Mouse (Mus musculus) cerebellum, adult 9-10 months (tissue): ENCODE results near the gene Grin3b.

Experiments used
- DNase-seq: peaks from one replicate; pipeline ENCODE4 v3.0.0; 2022

Gene Grin3b

DNA sequence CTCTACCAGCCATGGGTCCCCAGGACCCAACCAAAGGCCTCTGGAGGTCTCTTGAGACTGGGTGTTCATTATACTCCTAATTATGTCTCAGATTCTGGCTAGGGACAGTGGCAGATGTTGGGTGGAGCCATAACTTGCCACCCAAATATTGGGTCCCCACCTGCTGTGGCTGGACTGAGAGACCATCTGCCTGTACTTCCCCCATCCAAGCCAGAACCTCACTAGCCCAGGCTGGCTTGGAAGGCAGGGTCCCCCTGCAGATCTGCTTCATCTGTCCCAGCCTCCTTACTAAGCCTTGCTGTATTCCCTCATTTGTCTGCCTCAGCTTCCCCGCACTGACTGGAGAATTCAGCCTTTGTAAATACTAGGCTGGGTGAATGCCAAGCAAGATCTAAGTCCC is 2.3 kb upstream of the Grin3b start:
- no peak for DNase-seq

DNA sequence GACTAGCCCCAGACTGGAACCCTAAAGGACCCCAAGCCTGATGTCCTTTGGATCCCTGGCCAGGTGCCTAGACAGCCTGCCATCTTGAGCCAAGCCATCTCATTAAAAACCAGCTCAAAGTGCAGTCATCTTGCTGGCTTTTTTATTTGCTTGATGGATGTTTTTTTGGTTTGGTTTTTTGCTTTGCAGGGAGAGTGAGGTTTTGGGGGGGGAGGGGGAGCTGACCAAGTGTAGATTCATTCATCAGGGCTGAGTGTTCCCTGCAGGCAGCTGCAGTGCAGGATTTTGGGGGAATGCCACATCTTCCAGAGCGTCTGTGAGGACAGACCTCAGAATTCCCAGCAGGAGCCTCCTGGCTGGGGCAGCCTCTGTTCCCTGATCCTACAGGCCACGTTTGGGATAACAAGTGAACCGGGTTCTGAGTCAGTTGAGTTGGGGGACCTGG is 1.4 kb upstream of the Grin3b start:
- DNase-seq, result no peak

DNA sequence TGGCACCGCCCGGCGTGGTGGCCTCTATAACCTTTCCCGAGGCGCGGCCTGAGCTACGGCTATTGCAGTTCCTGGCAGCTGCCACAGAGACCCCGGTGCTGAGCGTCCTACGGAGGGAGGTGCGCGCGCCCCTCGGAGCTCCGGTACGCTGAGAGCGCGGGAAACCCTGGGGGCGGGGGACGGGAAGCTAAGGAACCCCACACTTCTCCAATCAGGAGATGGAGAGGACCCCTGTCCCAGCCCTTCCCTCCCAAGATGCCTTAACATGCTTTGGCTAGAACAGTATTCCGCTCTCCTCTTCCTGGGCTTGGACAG is 625 bp downstream of the Grin3b start:
- no peak for DNase-seq

DNA sequence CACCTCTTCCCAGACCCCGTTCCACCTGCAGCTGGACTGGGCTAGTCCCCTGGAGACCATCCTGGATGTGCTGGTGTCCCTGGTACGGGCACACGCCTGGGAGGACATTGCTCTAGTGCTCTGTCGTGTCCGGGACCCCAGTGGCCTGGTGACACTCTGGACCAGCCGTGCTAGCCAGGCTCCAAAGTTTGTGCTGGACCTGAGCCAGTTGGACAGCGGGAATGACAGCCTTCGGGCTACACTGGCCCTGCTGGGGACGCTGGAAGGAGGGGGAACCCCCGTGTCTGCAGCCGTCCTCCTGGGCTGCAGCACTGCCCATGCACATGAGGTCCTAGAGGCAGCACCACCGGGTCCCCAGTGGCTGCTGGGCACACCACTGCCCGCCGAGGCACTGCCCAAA is 2.3 kb downstream of the Grin3b start:
- DNase-seq, result no peak

DNA sequence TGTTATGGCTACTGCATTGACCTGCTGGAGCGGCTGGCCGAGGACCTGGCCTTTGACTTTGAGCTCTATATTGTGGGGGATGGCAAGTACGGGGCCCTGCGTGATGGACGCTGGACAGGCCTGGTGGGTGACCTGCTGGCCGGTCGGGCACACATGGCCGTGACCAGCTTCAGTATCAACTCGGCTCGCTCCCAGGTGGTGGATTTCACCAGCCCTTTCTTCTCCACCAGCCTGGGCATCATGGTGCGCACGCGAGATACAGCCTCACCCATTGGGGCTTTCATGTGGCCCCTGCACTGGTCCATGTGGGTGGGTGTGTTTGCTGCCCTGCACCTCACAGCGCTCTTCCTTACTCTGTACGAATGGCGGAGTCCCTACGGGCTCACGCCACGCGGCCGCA is 3.6 kb downstream of the Grin3b start:
- no peak for DNase-seq

DNA sequence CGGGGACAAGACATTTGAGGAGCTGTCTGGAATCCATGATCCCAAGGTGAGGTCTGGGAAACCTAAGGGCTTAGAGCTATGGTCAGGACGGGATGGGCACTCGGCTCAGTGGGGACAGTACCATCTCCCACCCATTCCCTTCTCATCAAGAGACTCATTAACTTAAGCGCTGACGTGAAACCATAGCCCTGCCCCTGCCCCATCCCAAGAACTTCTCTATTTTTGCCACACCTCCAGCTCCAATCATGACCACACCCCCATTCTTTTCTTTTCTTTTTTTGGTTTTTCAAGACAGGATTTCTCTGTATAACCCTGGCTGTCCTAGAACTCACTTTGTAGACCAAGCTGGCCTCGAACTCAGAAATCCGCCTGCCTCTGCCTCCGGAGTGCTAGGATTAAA is 4.2 kb downstream of the Grin3b start:
- no peak for DNase-seq

DNA sequence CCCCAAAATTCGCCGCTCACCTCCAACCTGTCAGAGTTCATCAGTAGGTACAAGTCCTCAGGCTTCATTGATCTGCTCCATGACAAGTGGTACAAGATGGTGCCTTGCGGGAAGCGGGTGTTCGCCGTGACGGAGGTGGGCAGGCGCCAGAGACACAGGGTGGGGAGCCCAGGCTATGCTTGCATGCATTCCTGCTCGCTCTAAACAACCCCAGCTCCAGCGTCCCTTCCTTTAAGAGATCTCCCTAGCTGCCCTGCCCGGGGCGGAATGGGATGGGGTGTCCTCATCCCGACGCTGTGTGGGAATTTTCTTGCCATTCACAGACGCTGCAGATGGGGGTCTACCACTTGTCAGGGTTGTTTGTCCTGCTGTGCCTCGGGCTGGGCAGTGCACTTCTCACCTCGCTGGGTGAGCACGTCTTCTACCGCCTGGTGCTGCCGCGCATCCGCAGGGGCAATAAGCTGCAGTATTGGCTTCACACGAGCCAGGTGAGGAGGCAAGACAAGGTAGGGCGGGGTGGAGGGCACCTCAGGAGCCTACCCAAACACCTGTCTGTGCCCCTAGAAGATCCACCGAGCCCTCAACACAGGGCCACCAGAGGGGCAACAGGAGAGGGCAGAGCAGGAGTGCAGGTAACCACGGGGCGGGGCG is 5.7 kb downstream of the Grin3b start:
- no peak for DNase-seq

DNA sequence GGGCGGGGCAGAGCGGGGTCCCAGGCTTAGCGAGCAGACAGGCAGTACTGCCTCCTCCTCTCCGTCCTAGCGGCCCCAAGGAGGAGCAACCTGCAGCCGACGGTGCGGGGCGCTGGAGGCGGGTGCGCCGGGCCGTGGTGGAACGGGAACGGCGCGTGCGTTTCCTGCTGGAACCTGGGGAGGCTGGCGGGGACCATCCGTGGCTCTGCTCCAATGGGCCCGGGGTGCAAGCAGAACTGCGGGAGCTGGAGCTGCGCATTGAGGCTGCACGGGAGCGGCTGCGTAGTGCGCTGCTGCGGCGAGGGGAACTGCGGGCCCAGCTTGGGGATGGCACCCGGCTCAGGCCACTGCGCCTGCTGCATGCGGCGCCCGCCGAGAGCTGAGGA is 6.2 kb downstream of the Grin3b start:
- no peak for DNase-seq

DNA sequence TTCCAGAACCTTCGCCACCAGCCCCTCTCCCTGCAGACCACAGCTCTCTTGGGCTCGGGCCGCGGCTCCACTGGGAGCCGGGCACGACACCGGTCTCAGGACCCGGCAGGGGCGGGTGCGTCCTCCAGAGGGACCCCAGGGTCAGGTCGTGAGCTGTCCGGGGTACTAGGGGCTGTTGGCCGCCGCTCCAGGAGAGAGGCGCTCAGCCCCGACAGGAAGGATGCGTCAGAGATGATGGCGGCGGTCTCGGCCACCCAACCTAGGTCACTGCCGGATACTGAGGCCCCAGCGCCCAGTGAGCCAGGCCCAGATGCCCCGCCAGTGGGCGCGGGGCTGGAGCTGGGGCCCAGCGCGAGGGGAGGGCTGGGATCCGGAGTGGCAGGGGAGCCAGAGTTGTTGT is 6.8 kb downstream of the Grin3b start:
- no peak for DNase-seq

DNA sequence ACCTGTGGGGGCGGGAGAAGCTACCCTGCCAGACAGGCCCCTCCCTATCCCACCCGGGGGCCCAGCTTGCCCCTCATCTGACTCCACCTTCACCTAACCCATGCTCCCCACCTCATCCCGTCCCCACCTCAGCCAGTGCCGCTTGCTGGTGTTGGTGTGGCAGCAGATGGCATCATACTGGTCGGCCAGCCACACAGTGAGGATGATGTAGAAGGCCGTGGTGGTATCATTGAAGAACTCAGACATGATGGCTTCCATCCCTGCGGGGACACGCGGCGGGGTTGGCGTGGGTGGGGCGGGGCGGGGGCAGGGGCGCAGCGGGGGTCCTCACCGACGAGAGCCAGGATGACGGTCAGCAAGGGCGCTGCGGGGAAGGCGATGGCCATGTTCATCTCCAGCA is 7.5 kb downstream of the Grin3b start:
- DNase-seq, result no peak

DNA sequence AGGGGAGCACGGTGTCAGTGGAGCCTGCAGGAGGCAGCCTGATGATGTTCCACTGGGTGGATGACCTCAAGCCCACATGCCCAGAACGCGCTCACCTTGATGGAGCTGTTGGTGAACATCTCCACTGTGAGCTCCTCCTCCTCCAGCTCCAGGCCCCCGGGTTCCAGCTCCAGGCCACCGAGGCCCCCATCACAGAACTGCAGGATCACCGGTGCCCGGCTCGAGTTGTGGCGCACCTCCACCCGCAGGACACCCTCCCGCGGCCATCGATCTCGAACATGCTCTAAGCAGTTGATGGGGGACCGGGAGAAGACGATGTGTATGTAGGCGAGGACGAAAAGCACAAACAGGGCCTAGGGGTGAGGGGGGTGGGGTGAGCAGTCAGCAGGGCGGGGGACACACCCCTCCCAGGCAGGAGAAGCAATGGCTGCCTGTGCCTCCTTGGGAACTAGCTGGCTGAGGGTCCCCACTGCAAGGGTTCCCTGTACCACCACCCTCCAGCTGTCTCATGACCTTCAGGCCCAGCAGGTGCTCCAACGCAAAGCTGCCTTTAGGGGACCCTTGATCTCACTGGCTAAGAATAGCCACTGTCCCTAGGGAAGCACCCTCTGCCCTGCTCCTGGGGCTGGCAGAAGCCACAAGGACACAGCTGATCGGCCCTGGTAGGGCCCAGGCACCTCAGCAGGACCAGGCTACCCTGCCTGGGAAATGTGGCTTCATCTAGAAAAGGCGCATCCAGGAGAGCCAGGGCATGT is 9.1 kb downstream of the Grin3b start:
- DNase-seq, result no peak

DNA sequence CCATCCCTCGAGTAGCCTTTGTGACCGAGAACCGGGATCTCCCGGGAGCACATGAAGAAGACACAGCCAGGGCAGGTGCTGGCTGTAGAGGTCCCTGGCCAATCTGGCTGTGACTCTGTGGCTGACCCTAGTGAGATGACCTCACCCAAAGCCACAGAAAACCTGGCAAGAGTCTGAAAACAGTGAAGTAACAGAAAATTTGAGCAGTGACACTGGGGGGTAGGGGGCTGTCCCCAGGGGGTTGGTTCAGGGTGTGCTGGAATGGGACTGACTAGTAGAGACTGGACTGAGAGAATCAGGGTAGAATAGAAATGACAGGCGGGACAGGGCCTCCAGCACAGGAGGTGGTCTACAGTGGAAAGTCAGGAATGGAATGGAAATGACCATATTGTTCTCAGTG is 12.7 kb downstream of the Grin3b start:
- no peak for DNase-seq

DNA sequence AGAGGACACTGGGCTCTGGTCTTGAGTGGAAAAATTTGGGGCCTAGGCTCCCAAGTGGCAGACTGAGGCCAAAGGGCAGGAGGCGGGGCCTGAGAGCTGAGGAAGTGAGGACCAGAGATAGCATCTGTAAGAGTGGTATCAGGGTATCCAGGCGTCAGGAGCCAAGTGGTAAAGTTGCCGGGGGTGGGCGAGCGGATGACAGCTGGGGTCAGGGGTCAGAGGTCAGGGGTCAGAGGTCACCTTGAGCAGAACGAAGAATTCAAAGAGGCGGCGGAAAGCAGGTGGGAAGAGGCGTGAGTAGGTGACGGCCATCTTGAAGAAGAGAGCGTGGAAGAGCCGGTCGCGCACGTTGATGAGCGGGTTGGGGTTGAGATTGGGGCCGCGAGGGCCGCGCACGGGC is 13.2 kb downstream of the Grin3b start:
- peak; percentile 87 for DNase-seq

DNA sequence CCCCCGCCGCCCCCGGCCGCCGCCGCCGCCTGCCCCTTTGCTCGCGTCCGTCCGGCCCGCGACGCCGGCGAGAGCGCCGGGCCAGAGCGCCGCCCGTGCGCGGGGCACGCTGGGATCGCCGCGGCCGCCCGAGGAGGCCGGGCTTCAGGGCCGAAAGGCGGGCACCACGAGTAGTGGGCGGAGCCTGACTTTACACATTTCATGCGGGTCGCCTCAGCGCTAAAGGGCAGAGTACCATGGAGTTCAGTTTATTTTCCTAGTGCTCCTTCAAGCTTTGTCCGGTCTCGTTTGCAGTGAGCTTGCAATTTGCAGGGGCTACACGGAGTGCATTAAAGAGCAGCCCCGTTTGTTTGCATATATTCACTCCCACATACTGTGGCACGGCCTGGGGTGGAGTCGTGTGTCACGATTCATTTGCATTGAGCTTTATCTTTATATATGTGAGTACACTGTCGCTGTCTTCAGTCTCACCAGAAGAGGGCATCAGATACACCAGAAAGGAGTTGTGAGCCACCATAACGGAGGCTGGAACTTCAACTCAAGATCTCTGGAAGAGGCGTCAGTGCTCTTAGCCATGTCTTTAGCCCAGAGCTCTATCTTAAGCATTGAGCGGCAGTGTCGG is 13.8 kb downstream of the Grin3b start, which contains the start of gene Tmem259:
Gene Tmem259, minus strand, starts transcription at position 136 of the 622 bp plus-strand sequence.
- DNase-seq, result peak; percentile 87

DNA sequence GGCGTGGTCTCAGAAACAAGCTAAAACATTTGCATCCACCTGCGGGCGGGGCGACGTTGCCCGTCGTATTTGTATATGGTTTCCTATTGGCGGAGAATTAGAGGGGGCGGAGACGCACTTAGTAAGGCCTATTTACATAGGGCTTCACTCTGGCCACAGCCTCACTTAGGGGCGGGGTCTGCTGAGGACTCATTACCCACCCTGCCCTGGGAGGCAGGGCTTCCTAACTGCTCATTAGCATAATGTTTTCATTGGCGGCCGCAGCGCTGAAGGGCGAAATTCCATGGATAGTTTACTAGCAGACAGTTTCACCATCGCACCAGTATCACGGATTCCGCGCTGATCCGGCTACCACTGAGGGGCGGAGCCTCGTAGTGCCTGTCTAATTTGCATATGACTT is 14.4 kb downstream of the Grin3b start:
- peak; percentile 100 for DNase-seq

DNA sequence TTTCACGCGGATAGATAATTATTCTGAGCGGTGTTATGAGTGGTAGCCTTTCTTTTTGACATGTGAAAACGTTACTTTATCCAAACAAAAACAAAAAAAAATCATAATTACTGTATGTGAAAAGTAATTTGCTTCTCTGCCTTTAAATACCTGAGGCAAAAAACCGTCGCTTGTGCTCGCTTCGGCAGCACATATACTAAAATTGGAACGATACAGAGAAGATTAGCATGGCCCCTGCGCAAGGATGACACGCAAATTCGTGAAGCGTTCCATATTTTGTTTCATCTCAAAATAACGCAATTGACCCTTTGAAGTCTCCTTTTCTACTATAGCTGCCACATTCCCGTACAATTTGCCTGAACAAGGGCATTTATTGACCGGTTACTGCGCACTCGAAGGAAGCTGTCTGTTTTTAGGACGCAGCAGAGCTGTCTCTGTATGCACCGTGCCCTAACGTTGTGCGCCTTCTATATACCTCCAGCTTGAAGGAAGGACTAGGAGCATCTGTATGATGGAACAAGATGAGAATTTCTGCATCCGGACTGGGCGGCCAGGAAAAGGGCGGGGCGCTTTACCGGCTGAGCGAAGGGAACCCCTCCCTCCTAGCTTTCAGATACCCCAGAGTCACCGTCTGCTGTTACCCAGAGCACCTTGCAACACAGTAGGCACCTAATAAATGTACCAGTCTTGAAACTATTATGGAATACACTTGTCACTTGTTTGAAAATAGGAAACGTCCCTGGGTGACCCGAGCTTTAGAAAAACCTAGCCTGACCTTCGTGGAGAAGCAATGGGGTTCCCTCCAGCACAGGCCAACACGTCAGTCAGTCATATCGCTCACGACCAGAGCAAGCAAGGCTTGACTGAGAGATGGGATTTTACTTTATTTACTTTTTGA is 15.1 kb downstream of the Grin3b start:
- peak; percentile 89 for DNase-seq

DNA sequence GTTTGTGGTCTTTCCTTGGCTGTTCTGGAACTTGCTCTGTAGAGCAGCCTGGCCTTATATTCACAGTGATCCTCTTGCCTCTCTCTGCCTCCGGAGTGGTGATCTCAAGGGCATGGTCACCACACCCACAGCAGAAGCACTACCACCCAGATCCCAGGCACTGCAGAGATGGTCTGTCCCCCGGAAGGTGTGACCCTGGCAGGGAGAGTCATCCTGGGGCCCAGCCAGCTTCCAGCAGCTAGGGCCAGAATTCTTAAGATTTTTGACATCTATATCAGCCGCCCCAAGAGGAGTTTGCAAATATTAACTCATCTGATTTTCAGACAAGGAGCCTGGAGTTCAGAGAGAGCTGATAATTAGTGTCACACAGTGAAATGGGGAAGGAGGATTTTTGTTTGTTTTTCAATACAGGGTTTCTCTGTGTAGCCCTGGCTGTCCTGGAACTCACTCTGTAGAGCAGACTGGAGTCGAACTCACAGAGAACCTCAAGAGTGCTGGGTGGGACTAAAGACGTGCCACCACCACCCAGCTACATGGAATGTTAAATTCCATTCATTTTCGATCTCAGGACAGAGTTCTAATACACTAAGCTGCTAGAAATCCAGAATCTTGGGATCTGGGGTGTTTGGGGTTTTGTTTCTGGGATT is 15.8 kb downstream of the Grin3b start:
- peak; percentile 72 for DNase-seq

DNA sequence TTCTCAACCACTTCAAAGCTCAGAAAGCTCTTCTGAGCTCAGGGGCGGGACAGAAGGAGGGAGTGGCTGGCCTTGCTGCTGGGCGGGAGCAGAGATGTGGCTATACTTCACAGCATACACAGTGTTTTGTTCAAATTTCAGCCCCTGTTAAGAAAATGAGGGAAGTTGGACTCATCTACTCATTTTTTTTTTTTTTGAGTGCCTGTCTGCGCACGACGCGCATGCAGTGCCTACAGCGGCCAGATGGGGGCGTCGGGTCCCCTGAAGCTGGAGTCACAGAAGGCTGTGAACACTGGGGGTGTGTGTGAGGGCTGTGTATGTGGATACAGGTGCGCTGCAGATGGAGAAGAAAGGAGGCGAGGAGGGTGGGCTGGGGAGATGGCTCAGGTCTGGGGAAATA is 16.4 kb downstream of the Grin3b start:
- DNase-seq, result peak; percentile 91

DNA sequence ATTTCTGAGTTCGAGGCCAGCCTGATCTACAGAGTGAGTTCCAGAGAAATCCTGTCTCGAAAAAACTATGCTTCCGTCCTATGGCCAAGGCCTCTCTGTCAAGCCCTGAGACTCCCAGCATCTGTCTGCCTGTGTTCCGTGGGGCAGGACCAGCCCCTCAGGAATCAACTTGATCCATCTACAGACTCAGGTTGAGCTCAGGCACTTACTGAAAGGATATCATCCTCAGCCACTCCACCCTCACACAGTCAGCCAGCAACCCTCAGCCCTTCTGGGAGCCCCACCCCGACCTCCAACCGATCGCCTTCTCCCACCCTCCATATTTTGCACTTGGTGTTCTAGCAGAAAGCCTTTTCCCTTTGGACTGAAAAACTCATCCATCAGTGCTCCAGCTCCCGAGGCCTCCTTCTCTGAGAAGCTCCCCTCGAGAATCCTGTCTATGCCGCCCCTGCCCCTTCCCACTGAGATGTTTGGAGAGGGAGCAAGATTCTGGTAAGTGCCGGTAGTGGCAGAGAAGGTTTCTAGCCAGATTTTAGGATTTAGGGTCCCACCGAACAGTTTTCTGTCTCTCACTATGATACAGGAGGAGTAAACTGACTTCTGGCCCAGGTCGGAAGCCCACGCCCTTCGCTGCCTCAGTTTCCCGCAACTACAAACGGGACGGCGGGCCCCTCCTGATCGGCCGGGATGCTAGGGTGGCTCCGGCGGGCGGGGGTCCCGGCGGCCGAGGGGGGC is 17.4 kb downstream of the Grin3b start:
- no peak for DNase-seq

DNA sequence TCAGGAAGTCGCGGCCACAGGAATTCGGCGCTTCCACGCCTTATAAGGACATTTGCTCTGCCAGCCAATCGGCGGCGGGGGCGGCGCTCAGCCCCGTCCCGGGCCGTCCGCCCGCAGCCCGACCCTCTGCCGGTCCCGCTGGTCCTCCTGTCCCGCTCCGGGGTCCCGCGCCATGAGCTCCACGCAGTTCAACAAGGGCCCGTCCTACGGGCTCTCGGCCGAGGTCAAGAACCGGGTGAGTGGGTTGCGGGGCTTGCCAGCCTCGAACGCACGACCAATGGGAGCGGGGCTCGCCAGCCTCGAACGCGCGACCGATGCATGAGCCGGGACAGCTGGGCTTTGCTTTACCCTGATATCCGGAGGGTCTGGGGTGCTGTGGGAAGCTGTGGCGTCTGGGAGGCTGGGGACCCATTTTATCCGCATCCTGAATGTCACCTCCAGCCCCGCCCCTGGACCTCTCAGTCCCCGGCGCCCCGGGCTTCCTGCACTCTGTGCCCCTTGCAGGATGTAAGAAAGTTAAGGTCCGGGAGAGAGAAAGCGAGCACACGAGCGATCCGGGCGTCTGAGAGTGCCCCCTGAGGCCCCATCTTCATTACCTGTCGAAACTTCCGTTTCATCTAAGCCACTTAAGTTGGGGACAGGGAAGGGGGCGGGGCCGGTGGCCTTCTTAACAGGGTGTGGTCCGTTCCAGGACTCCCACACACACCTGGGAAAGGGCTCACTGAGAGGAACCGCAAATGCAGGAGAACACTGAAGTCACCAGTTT is 18.2 kb downstream of the Grin3b start, which contains the start of gene Cnn2:
Gene Cnn2, plus strand, starts transcription at position 79 of the 766 bp plus-strand sequence.
- DNase-seq, result no peak

DNA sequence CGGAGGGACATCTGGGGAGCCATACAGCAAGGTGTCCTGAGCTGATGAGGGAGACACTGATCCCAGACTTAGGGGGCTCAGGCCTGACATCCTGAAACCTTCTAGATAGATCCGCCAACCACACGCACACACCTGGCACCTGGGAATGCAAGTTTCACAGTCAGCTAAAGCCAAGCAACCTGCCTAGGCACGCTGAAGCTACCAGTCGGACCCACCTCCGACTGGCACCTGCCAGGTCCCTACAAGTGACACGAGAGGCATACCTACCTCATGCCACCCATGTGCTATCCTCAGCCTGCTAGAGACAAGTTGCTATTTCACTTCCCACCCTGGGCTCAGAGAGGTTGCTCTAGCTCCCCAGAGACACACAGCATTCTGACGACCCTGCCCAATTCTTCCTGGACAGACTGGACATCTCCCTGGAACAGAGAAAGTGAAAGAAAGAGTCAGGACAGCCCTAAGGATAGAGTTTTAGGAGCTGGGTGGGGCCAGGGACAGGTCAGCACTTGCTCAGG is 18.8 kb downstream of the Grin3b start:
- DNase-seq, result no peak
